In the genomic region with DNA sequence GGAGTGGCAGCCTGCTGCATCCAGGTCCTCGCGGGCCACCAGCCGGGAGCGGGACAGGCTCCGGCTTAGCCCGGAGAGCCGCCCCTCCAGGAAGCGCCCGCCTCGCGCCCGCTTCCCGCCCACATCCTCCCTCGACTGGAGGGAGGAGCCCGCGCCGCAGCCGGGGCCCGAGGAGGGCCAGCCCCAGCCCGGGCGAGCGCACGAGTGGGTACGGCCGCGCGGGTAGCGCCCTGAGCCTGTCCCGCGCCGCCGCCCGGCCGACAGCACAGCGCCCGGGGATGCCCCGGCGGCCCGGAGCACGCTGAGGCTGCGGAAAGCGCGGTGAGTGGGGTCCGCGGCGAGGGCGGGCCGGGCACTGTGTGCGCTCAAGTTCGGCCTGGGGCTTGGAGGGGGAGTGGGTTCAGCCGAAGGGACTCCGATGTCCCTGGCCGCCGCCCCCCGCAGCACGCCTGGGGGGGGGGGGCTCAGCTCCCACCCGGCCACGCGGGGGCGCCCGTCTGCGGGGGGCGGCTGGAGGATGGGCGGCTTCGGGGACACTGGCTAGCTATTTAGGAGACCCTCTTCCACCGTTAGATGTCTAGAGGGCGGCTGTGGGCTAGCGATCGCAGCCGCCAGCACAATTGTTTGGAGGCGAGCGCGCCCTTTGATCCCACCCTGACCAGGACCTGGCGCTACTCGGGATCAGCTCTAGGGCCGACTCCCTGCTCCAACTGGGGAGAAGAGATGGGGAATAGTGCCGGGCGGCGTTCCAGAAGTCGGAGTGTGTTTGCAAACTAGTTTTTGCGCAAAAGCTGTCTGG, we compare ENCODE assay signal across 8 mouse cellular contexts. TPM values are rescaled to one million over a fixed set of nuclear protein-coding genes. Genes with fewer than 3 reads are reported as not detected.
DNase-seq lines count a peak whose midpoint lies in the region; ATAC-seq and TF ChIP-seq lines count a peak whose summit lies in the region.

TSS of gene Cpne2 (plus strand) at position 118 of the 799 bp plus-strand sequence.

- H3K27me3 ChIP-seq in ES-Bruce4 (ENCODE audit: control insufficient read depth, insufficient read depth, low read length, poor library complexity, severe bottlenecking): peaks cover 19% of the 10 kb centered on the region
- peaks cover 4% of the 10 kb centered on the region; the same call in 1 of the 2 replicates for H3K27me3 ChIP-seq in lung, embryonic 16.5 days (ENCODE audit: control insufficient read depth, insufficient read depth, low read depth, low read length)

- no peak within 1 kb of the TSS for H3K27ac ChIP-seq in ES-Bruce4 (ENCODE audit: insufficient read depth, low read length)
- H3K27ac ChIP-seq in lung, embryonic 16.5 days (ENCODE audit: low read length): no peak within 1 kb of the TSS

- DNase-seq in brain, adult 2 months (ENCODE audit: low read depth, low spot score): peak; percentile 47
- peak in 1 of 2 experiments; percentile 38 for DNase-seq in layer of hippocampus, adult 8-10 months (ENCODE audit: low spot score in 2 of 2)
- DNase-seq in ovary, adult 18-20 months (ENCODE audit: low spot score): peak; percentile 55
- DNase-seq in thymus, postnatal 14 days: peak; percentile 72

- no peak for TF ChIP-seq CTCF in ES-Bruce4 (IDR thresholded peaks at IDR 0.05; ENCODE audit: low read depth, low read length)

- no peaks in the 10 kb centered on the region for H3K36me3 ChIP-seq in ES-Bruce4 (ENCODE audit: control insufficient read depth, insufficient read depth, low read length, poor library complexity, severe bottlenecking)
- H3K36me3 ChIP-seq in lung, embryonic 16.5 days (ENCODE audit: control insufficient read depth, insufficient read depth, low read length): no peaks in the 10 kb centered on the region

- H3K4me3 ChIP-seq in ES-Bruce4 (ENCODE audit: low read depth, low read length): peak within 1 kb of the TSS; percentile 56
- peak within 1 kb of the TSS; percentile 71 for H3K4me3 ChIP-seq in lung, embryonic 16.5 days (ENCODE audit: low read length)

- TF ChIP-seq EP300 in ES-Bruce4 (IDR thresholded peaks at IDR 0.05; ENCODE audit: insufficient read depth, low read depth, low read length): no peak

- ATAC-seq in frontal cortex, adult (ENCODE audit: low TSS enrichment): peak; percentile 67
- peak; percentile 64 to 70 for ATAC-seq in hematopoietic stem cell, adult 5-6 weeks (replicated peaks in 1 of 2; ENCODE audit: insufficient read depth in 1 of 2, low FRiP score in 2 of 2, low TSS enrichment in 1 of 2, low read depth in 1 of 2, poor library complexity in 2 of 2, severe bottlenecking in 2 of 2)
- peak; percentile 95 for ATAC-seq in lung, embryonic 16.5 days (ENCODE audit: low read depth)

- TF ChIP-seq POLR2A in ES-Bruce4 (IDR thresholded peaks at IDR 0.05; ENCODE audit: insufficient read depth, low read length): no peak

- no peaks in the 10 kb centered on the region for H3K9me3 ChIP-seq in ES-Bruce4 (replicated peaks; ENCODE audit: control insufficient read depth, insufficient read depth, low read length, poor library complexity, severe bottlenecking)
- no peaks in the 10 kb centered on the region for H3K9me3 ChIP-seq in lung, embryonic 16.5 days (ENCODE audit: control insufficient read depth, low read length)

- H3K9ac ChIP-seq in ES-Bruce4 (ENCODE audit: low read depth, poor library complexity, severe bottlenecking): peak within 1 kb of the TSS; percentile 85
- peak within 1 kb of the TSS; percentile 75 for H3K9ac ChIP-seq in lung, embryonic 16.5 days (ENCODE audit: low read length)

- WGBS in lung, embryonic 16.5 days: 0% methylated on average over 35 of the region's 81 CpGs

- peak within 1 kb of the TSS; percentile 99 for H3K4me2 ChIP-seq in lung, embryonic 16.5 days (ENCODE audit: low read depth, low read length)

- no peaks in the 10 kb centered on the region for H3K4me1 ChIP-seq in ES-Bruce4 (ENCODE audit: control insufficient read depth, insufficient read depth, low read length)
- peaks cover 7% of the 10 kb centered on the region for H3K4me1 ChIP-seq in lung, embryonic 16.5 days (replicated peaks; ENCODE audit: control insufficient read depth, insufficient read depth, low read length)

RNA-seq across cellular contexts. Expression of gene Cpne2, which starts in this region (rescaled TPM):
- polyA plus RNA-seq in ES-Bruce4 (2011; ENCODE audit: insufficient read depth, insufficient read length, low read depth, missing spikeins): 8.6 and 9.8 TPM in 2 replicates
- 89.6 and 108 TPM in 2 replicates for total RNA-seq in hematopoietic stem cell, adult 5-6 weeks (2017)
- 10 to 100 TPM; 45.0 to 47.3 (median 46.7) TPM for total RNA-seq in layer of hippocampus, adult 8-10 months (2022)
- polyA plus RNA-seq in lung, embryonic 16.5 days (2015; fragmentation: Nextera tagmentation; extraction: Ambion mirVana): 9.9 and 10.6 TPM in 2 replicates
